Mouse (Mus musculus): ENCODE results near the gene Apip. TPM values are rescaled to one million over a fixed set of nuclear protein-coding genes. Genes with fewer than 3 reads are reported as not detected.

Apip gene
- 18.7 and 24.4 TPM in 2 replicates for polyA plus RNA-seq (2012; rRNA removed)

- Histone ChIP-seq H3K27me3 (replicated peaks; ENCODE audit: control insufficient read depth, insufficient read depth, low read length) (no peaks in the 10 kb centered on the region), H3K36me3 (ENCODE audit: control insufficient read depth, insufficient read depth, low read length) (no peaks in the 10 kb centered on the region), H3K4me3 (ENCODE audit: insufficient read depth, low read depth, low read length) (peak within 1 kb of the TSS; percentile 96), H3K27ac (ENCODE audit: insufficient read depth, low read depth, low read length) (peak within 1 kb of the TSS; percentile 84), H3K4me1 (ENCODE audit: control insufficient read depth, insufficient read depth, low read length) (no peaks in the 10 kb centered on the region)
- peak; percentile 84 for TF ChIP-seq POLR2A (IDR thresholded peaks at IDR 0.05; ENCODE audit: low read depth, low read length)
- no peak for TF ChIP-seq CTCF (conservative IDR thresholded peaks at IDR 0.05; ENCODE audit: insufficient read depth, insufficient read length, low read depth, low read length)
- WGBS, result under 1% methylated on average over 55 of the region's 55 CpGs
- DNase-seq, result peak; percentile 100
These were observed at the start of gene Apip, which contains the start of gene Pdhx for GRCm38 (mm10) chr2:103073219-103073982. Gene Apip (plus strand): TSS chr2:103073675. Gene Pdhx (minus strand): TSS chr2:103073513.

GRCm38 (mm10) chr2:103037831-103038230, 35.6 kb upstream of the Apip start:
- Histone ChIP-seq H3K27ac (ENCODE audit: insufficient read depth, low read depth, low read length) (no peak overlapping the region), H3K4me3 (ENCODE audit: insufficient read depth, low read depth, low read length) (no peak overlapping the region), H3K36me3 (ENCODE audit: control insufficient read depth, insufficient read depth, low read length) (no peaks in the 10 kb centered on the region; the same call in 1 of the 2 replicates), H3K4me1 (ENCODE audit: control insufficient read depth, insufficient read depth, low read length) (peaks cover 6% of the 10 kb centered on the region; the same call in 1 of the 2 replicates), H3K27me3 (replicated peaks; ENCODE audit: control insufficient read depth, insufficient read depth, low read length) (no peaks in the 10 kb centered on the region)
- peak; percentile 42 for DNase-seq
- 46% methylated on average over 4 of the region's 4 CpGs for WGBS
- no peak for TF ChIP-seq POLR2A (IDR thresholded peaks at IDR 0.05; ENCODE audit: low read depth, low read length)
- no peak for TF ChIP-seq CTCF (conservative IDR thresholded peaks at IDR 0.05; ENCODE audit: insufficient read depth, insufficient read length, low read depth, low read length)

- Histone ChIP-seq H3K4me1 (ENCODE audit: control insufficient read depth, insufficient read depth, low read length) (peaks cover 6% of the 10 kb centered on the region; the same call in 1 of the 2 replicates), H3K4me3 (ENCODE audit: insufficient read depth, low read depth, low read length) (no peak overlapping the region), H3K27me3 (replicated peaks; ENCODE audit: control insufficient read depth, insufficient read depth, low read length) (no peaks in the 10 kb centered on the region), H3K36me3 (ENCODE audit: control insufficient read depth, insufficient read depth, low read length) (no peaks in the 10 kb centered on the region; the same call in 1 of the 2 replicates), H3K27ac (ENCODE audit: insufficient read depth, low read depth, low read length) (no peak overlapping the region)
- DNase-seq, result no peak
- WGBS, result 66% methylated on average over 8 of the region's 8 CpGs
- TF ChIP-seq POLR2A (IDR thresholded peaks at IDR 0.05; ENCODE audit: low read depth, low read length), result no peak
- TF ChIP-seq CTCF (conservative IDR thresholded peaks at IDR 0.05; ENCODE audit: insufficient read depth, insufficient read length, low read depth, low read length), result no peak
These were observed 32.6 kb upstream of the Apip start for GRCm38 (mm10) chr2:103040896-103041295.

GRCm38 (mm10) chr2:103045286-103045685, 28.2 kb upstream of the Apip start:
- no peak for TF ChIP-seq CTCF (conservative IDR thresholded peaks at IDR 0.05; ENCODE audit: insufficient read depth, insufficient read length, low read depth, low read length)
- TF ChIP-seq POLR2A (IDR thresholded peaks at IDR 0.05; ENCODE audit: low read depth, low read length), result no peak
- no peak overlapping the region for H3K27ac ChIP-seq (ENCODE audit: insufficient read depth, low read depth, low read length)
- no peaks in the 10 kb centered on the region for H3K4me1 ChIP-seq (ENCODE audit: control insufficient read depth, insufficient read depth, low read length)
- 92% methylated on average over 2 of the region's 2 CpGs for WGBS
- no peaks in the 10 kb centered on the region for H3K36me3 ChIP-seq (ENCODE audit: control insufficient read depth, insufficient read depth, low read length)
- H3K27me3 ChIP-seq (replicated peaks; ENCODE audit: control insufficient read depth, insufficient read depth, low read length), result no peaks in the 10 kb centered on the region
- no peak for DNase-seq
- no peak overlapping the region for H3K4me3 ChIP-seq (ENCODE audit: insufficient read depth, low read depth, low read length)

- no peaks in the 10 kb centered on the region for H3K36me3 ChIP-seq (ENCODE audit: control insufficient read depth, insufficient read depth, low read length)
- H3K27ac ChIP-seq (ENCODE audit: insufficient read depth, low read depth, low read length), result no peak overlapping the region
- H3K27me3 ChIP-seq (replicated peaks; ENCODE audit: control insufficient read depth, insufficient read depth, low read length), result no peaks in the 10 kb centered on the region
- TF ChIP-seq POLR2A (IDR thresholded peaks at IDR 0.05; ENCODE audit: low read depth, low read length) (no peak), CTCF (conservative IDR thresholded peaks at IDR 0.05; ENCODE audit: insufficient read depth, insufficient read length, low read depth, low read length) (no peak)
- no peaks in the 10 kb centered on the region for H3K4me1 ChIP-seq (ENCODE audit: control insufficient read depth, insufficient read depth, low read length)
- 79% methylated on average over 19 of the region's 19 CpGs for WGBS
- no peak overlapping the region for H3K4me3 ChIP-seq (ENCODE audit: insufficient read depth, low read depth, low read length)
- DNase-seq, result no peak
These were observed 21.3 kb upstream of the Apip start for GRCm38 (mm10) chr2:103051937-103052893.

- no peak overlapping the region for H3K4me3 ChIP-seq (ENCODE audit: insufficient read depth, low read depth, low read length)
- H3K27me3 ChIP-seq (replicated peaks; ENCODE audit: control insufficient read depth, insufficient read depth, low read length), result no peaks in the 10 kb centered on the region
- TF ChIP-seq POLR2A (IDR thresholded peaks at IDR 0.05; ENCODE audit: low read depth, low read length) (no peak), CTCF (conservative IDR thresholded peaks at IDR 0.05; ENCODE audit: insufficient read depth, insufficient read length, low read depth, low read length) (no peak)
- 0 out of 2 replicates have a peak, but pooled peaks cover 3% of the 10 kb centered on the region for H3K4me1 ChIP-seq (ENCODE audit: control insufficient read depth, insufficient read depth, low read length)
- DNase-seq, result no peak
- WGBS, result 88% methylated on average over 6 of the region's 6 CpGs
- H3K36me3 ChIP-seq (ENCODE audit: control insufficient read depth, insufficient read depth, low read length), result no peaks in the 10 kb centered on the region
- H3K27ac ChIP-seq (ENCODE audit: insufficient read depth, low read depth, low read length), result no peak overlapping the region
These were observed 17.7 kb upstream of the Apip start for GRCm38 (mm10) chr2:103055820-103056219.

All from kidney, adult 2 months (tissue).